Mouse (Mus musculus): ENCODE measurements around the gene Mid1. TPM values are rescaled to one million over a fixed set of nuclear protein-coding genes. Genes with fewer than 3 reads are reported as not detected.
"Not testable (repeated sequence)": the region's sequence is repeated elsewhere in the genome, so short reads cannot be mapped to it uniquely, and the experiment has no call there.

Mid1 gene
- polyA plus RNA-seq, 1 experiment: 7.6 TPM

- H3K4me3 ChIP-seq (ENCODE audit: insufficient read depth, low read length); H3K4me1 ChIP-seq (ENCODE audit: control insufficient read depth, insufficient read depth, low read length); H3K27ac ChIP-seq (ENCODE audit: insufficient read depth, low read length): not testable (repeated sequence)
These were observed 302.4 kb downstream of the Mid1 start for GRCm38 (mm10) chrX:169987368-169987837.

GRCm38 (mm10) chrX:169988571-169989218 is 303.7 kb downstream of the Mid1 start:
- not testable (repeated sequence) for H3K27ac ChIP-seq (ENCODE audit: insufficient read depth, low read length); H3K4me3 ChIP-seq (ENCODE audit: insufficient read depth, low read length); H3K4me1 ChIP-seq (ENCODE audit: control insufficient read depth, insufficient read depth, low read length)

- H3K4me3 ChIP-seq (ENCODE audit: insufficient read depth, low read length); H3K27ac ChIP-seq (ENCODE audit: insufficient read depth, low read length); H3K4me1 ChIP-seq (ENCODE audit: control insufficient read depth, insufficient read depth, low read length): not testable (repeated sequence)
These were observed 304.2 kb downstream of the Mid1 start for GRCm38 (mm10) chrX:169989219-169989595.

GRCm38 (mm10) chrX:169989691-169990631 is 305.0 kb downstream of the Mid1 start:
- not testable (repeated sequence) for H3K4me3 ChIP-seq (ENCODE audit: insufficient read depth, low read length); H3K4me1 ChIP-seq (ENCODE audit: control insufficient read depth, insufficient read depth, low read length); H3K27ac ChIP-seq (ENCODE audit: insufficient read depth, low read length)

GRCm38 (mm10) chrX:169991128-169991873 is 306.3 kb downstream of the Mid1 start:
- H3K27ac ChIP-seq (ENCODE audit: insufficient read depth, low read length); H3K4me3 ChIP-seq (ENCODE audit: insufficient read depth, low read length); H3K4me1 ChIP-seq (ENCODE audit: control insufficient read depth, insufficient read depth, low read length): not testable (repeated sequence)

GRCm38 (mm10) chrX:169992086-169992930 is 307.3 kb downstream of the Mid1 start:
- H3K27ac ChIP-seq (ENCODE audit: insufficient read depth, low read length); H3K4me1 ChIP-seq (ENCODE audit: control insufficient read depth, insufficient read depth, low read length); H3K4me3 ChIP-seq (ENCODE audit: insufficient read depth, low read length): not testable (repeated sequence)

GRCm38 (mm10) chrX:169992951-169993547 is 308.1 kb downstream of the Mid1 start:
- H3K4me1 ChIP-seq (ENCODE audit: control insufficient read depth, insufficient read depth, low read length); H3K4me3 ChIP-seq (ENCODE audit: insufficient read depth, low read length); H3K27ac ChIP-seq (ENCODE audit: insufficient read depth, low read length): not testable (repeated sequence)

GRCm38 (mm10) chrX:169994011-169994865 is 309.2 kb downstream of the Mid1 start:
- H3K4me3 ChIP-seq (ENCODE audit: insufficient read depth, low read length); H3K4me1 ChIP-seq (ENCODE audit: control insufficient read depth, insufficient read depth, low read length); H3K27ac ChIP-seq (ENCODE audit: insufficient read depth, low read length): not testable (repeated sequence)

GRCm38 (mm10) chrX:169994866-169995711 is 310.1 kb downstream of the Mid1 start:
- not testable (repeated sequence) for H3K27ac ChIP-seq (ENCODE audit: insufficient read depth, low read length); H3K4me1 ChIP-seq (ENCODE audit: control insufficient read depth, insufficient read depth, low read length); H3K4me3 ChIP-seq (ENCODE audit: insufficient read depth, low read length)

GRCm38 (mm10) chrX:169995909-169996521 is 311.0 kb downstream of the Mid1 start:
- not testable (repeated sequence) for H3K27ac ChIP-seq (ENCODE audit: insufficient read depth, low read length); H3K4me3 ChIP-seq (ENCODE audit: insufficient read depth, low read length); H3K4me1 ChIP-seq (ENCODE audit: control insufficient read depth, insufficient read depth, low read length)

- Histone ChIP-seq H3K27ac (ENCODE audit: insufficient read depth, low read length) (peak overlapping the region; percentile 97; the same call in 1 of the 2 replicates), H3K4me3 (ENCODE audit: insufficient read depth, low read length) (peak overlapping the region; percentile 57; the same call in 1 of the 2 replicates)
- H3K4me1 ChIP-seq (ENCODE audit: control insufficient read depth, insufficient read depth, low read length): not testable (repeated sequence)
These were observed 311.9 kb downstream of the Mid1 start for GRCm38 (mm10) chrX:169996926-169997325.

GRCm38 (mm10) chrX:169997456-169997853 is 312.5 kb downstream of the Mid1 start:
- peak overlapping the region; percentile 97 for H3K27ac ChIP-seq (ENCODE audit: insufficient read depth, low read length)
- H3K4me1 ChIP-seq (ENCODE audit: control insufficient read depth, insufficient read depth, low read length): not testable (repeated sequence)
- peak overlapping the region; percentile 57 for H3K4me3 ChIP-seq (ENCODE audit: insufficient read depth, low read length)
